ENCODE assay signal across 18 mouse cellular contexts in the genomic region with DNA sequence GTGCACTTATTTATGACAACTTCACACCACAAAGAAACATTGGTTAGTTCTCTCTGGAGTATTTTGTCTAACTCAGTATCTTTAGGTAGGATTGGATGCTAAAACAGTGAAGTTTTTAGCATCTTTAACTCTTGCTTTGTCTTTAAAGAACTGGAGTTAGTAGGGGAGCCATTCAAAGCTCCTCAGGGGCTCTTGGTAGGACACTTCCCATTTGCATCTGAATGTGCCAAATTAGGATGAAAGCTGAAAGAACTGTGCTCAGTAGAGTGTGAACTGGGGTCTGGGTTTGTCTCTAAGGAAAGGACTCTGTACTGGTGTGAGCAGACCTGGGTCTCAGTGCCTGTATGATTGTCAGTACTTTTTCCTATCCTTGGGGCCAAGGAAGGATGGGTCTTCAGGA.
"Had no signal": no experiment of that assay in that cellular context is flagged by ENCODE, and none has a peak within 500 bp of the region (broad histone marks: within the 10 kb centered on the region; RNA-seq: fewer than 3 reads in every experiment).

No protein-coding gene starts in this region.

- H3K4me1 ChIP-seq: megakaryocyte, embryonic 14.5 days; midbrain, embryonic 13.5 days; midbrain, embryonic 15.5 days; neural tube, embryonic 15.5 days had no signal

- DNase-seq: lung, adult 18-20 months; lung, embryonic 14.5 days; lung, postnatal 10 days; lung, postnatal 4 days; retina, postnatal 1 day; right cerebral cortex, adult 18-20 months; right cerebral cortex, postnatal 25 days; right cerebral cortex, postnatal 4 days; spleen, adult 18-20 months; thymus, adult 18-20 months; thymus, postnatal 14 days; thymus, postnatal 36 days had no signal

- H3K27me3 ChIP-seq: megakaryocyte, embryonic 14.5 days; midbrain, embryonic 13.5 days; midbrain, embryonic 15.5 days; neural tube, embryonic 13.5 days; neural tube, embryonic 15.5 days had no signal

- H3K4me2 ChIP-seq: lung, embryonic 14.5 days; midbrain, embryonic 11.5 days; midbrain, embryonic 13.5 days; midbrain, embryonic 15.5 days; neural tube, embryonic 13.5 days; neural tube, embryonic 15.5 days had no signal

- H3K9ac ChIP-seq: lung, embryonic 14.5 days; midbrain, embryonic 13.5 days; midbrain, embryonic 15.5 days; neural tube, embryonic 13.5 days; neural tube, embryonic 15.5 days had no signal

- H3K36me3 ChIP-seq: midbrain, embryonic 13.5 days; midbrain, embryonic 15.5 days; neural tube, embryonic 13.5 days; neural tube, embryonic 15.5 days had no signal

- H3K9me3 ChIP-seq: midbrain, embryonic 13.5 days; midbrain, embryonic 15.5 days; neural tube, embryonic 13.5 days; neural tube, embryonic 15.5 days had no signal

- H3K4me3 ChIP-seq: megakaryocyte, embryonic 14.5 days; midbrain, embryonic 13.5 days; midbrain, embryonic 15.5 days; neural tube, embryonic 13.5 days; neural tube, embryonic 15.5 days had no signal

- ATAC-seq: midbrain, embryonic 13.5 days; midbrain, embryonic 15.5 days had no signal

- H3K27ac ChIP-seq: midbrain, embryonic 13.5 days; midbrain, embryonic 15.5 days; neural tube, embryonic 13.5 days; neural tube, embryonic 15.5 days had no signal
